Mouse (Mus musculus): ENCODE measurements around the gene Vdr.

GRCm38 (mm10) chr15:97821321-97821982, 89.0 kb downstream of the Vdr start:
- TF ChIP-seq CTCF (IDR thresholded peaks at IDR 0.05; ENCODE audit: extremely low read depth, insufficient read length, insufficient replicate concordance, low read depth, low read length) (no peak), POLR2A (IDR thresholded peaks at IDR 0.05; ENCODE audit: low read depth, low read length) (no peak)
